Mouse (Mus musculus): Measurements from ENCODE around the gene Clmp.

DNA sequence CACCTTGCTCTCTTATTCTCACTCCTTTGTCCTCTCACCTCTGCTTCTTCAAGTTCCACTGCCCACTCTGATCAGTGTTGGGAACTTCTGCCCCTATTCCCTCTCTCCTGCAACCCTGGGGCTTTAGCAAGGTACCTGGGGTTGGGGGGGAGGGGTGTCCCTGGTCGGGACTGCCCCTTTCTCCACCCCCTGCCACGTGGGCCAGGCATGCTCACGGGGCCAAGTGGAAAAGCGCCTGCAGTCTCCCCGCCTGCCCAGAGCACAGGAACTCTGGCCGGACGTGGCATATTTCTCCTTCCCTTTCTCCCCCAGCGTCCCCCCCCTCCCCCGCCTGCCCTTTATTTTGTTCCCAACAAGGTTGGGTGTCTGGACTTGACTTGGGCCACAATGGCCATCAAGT is 33.0 kb upstream of the Clmp start:
- TF ChIP-seq CTCF (IDR thresholded peaks at IDR 0.05; ENCODE audit: control insufficient read depth, insufficient read depth, low read length) (no peak), POLR2A (IDR thresholded peaks at IDR 0.05; ENCODE audit: borderline replicate concordance, control insufficient read depth, low read depth, low read length) (no peak)
